In the genomic region with DNA sequence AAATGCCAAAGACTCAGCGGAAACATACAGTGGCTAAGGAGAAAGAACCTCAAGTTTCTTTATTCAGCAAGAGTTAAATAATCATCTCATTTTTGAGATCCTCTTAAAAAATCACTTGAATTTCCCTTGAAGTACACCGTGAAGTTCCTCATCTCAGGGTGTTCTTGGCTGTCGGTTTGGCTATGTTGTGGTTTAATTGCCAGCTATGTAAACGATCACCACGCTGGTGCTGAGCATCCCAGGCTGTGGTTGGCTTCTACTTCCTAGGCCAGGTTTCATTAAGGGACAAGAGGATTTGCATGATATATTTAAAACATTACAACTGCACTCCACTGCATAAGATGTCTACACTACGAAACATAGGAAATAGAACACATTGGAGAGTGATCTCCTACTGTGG, we compare ENCODE assay signal across 15 mouse cellular contexts.
"Had no signal": no experiment of that assay in that cellular context is flagged by ENCODE, and none has a peak within 500 bp of the region (broad histone marks: within the 10 kb centered on the region; RNA-seq: fewer than 3 reads in every experiment).

No protein-coding gene starts in this region.

- ATAC-seq: hindbrain, postnatal 0 days; intestine, embryonic 16.5 days had no signal

- DNase-seq: gastrocnemius, adult 2 months; gastrocnemius, postnatal 10 days; gastrocnemius, postnatal 25 days; heart, adult 18-20 months; heart, postnatal 10 days; heart, postnatal 4 days; kidney, adult 11 months; kidney, adult 2 months; kidney, adult 9 months; kidney, postnatal 10 days; kidney, postnatal 25 days; kidney, postnatal 4 days; left cerebral cortex, postnatal 4 days had no signal
